Comparison of ENCODE assay signal across 21 mouse cellular contexts in the genomic region with DNA sequence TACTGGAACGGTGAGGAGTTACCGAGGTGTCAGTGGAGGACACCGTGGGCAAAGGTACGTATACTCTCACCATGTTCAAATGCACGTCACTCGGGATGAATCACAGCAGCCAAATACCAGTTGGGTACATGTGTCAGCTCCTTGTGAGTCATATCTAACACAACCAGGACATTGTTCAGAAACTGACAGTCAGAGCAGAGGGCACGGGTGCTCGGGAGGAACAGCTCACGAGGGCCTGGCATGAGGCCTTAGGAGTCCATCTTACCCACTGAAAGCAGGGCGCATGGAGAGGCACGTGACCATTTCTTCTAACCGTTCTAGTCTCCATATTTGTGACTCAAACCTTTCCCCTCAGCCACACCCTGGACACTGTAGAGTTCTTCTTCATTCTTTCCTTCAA. TPM values are rescaled to one million over a fixed set of nuclear protein-coding genes. Genes with fewer than 3 reads are reported as not detected.
DNase-seq lines count a peak whose midpoint lies in the region; ATAC-seq and TF ChIP-seq lines count a peak whose summit lies in the region.
"Had no signal": no experiment of that assay in that cellular context is flagged by ENCODE, and none has a peak within 500 bp of the region (broad histone marks: within the 10 kb centered on the region; RNA-seq: fewer than 3 reads in every experiment).

No protein-coding gene starts in this region.

- H3K4me3 ChIP-seq in embryonic fibroblast, embryonic 13.5 days (ENCODE audit: insufficient read depth, low read length) = no peak overlapping the region
- H3K4me3 ChIP-seq in hindbrain, embryonic 12.5 days = no peak overlapping the region
- H3K4me3 ChIP-seq: embryonic facial prominence, embryonic 13.5 days; forebrain, embryonic 12.5 days; intestine, embryonic 15.5 days; limb, embryonic 12.5 days; midbrain, embryonic 13.5 days had no signal

- no peaks in the 10 kb centered on the region for H3K9me3 ChIP-seq in hindbrain, embryonic 12.5 days (replicated peaks)
- H3K9me3 ChIP-seq: embryonic facial prominence, embryonic 13.5 days; forebrain, embryonic 12.5 days; intestine, embryonic 15.5 days; limb, embryonic 12.5 days; midbrain, embryonic 13.5 days had no signal

- no peaks in the 10 kb centered on the region for H3K36me3 ChIP-seq in hindbrain, embryonic 12.5 days
- H3K36me3 ChIP-seq: embryonic facial prominence, embryonic 13.5 days; forebrain, embryonic 12.5 days; intestine, embryonic 15.5 days; limb, embryonic 12.5 days; midbrain, embryonic 13.5 days had no signal

- no peak overlapping the region for H3K9ac ChIP-seq in hindbrain, embryonic 12.5 days
- H3K9ac ChIP-seq: embryonic facial prominence, embryonic 13.5 days; forebrain, embryonic 12.5 days; intestine, embryonic 15.5 days; limb, embryonic 12.5 days; midbrain, embryonic 13.5 days had no signal

- H3K27me3 ChIP-seq in hindbrain, embryonic 12.5 days = no peaks in the 10 kb centered on the region
- H3K27me3 ChIP-seq: embryonic facial prominence, embryonic 13.5 days; forebrain, embryonic 12.5 days; intestine, embryonic 15.5 days; limb, embryonic 12.5 days; midbrain, embryonic 13.5 days had no signal

- peaks cover 5% of the 10 kb centered on the region for H3K4me1 ChIP-seq in embryonic fibroblast, embryonic 13.5 days (ENCODE audit: control insufficient read depth, insufficient read depth, low read length)
- no peaks in the 10 kb centered on the region for H3K4me1 ChIP-seq in hindbrain, embryonic 12.5 days
- H3K4me1 ChIP-seq: embryonic facial prominence, embryonic 13.5 days; forebrain, embryonic 12.5 days; intestine, embryonic 15.5 days; limb, embryonic 12.5 days; midbrain, embryonic 13.5 days had no signal

- no peak for TF ChIP-seq CTCF in embryonic fibroblast, embryonic 13.5 days (IDR thresholded peaks at IDR 0.05; ENCODE audit: borderline replicate concordance, insufficient read depth, low read length)

- DNase-seq in layer of hippocampus, adult 11-12 months (ENCODE audit: low spot score) = peak; percentile 46
- DNase-seq in layer of hippocampus, postnatal 36 days = no peak
- DNase-seq in 416B (ENCODE audit: low read depth) (peak; percentile 68), adipocyte (ENCODE audit: low spot score) (peak; percentile 89)
- no peak for DNase-seq in embryo, embryonic 9.5 days (ENCODE audit: extremely low spot score)
- no peak for DNase-seq in gastrocnemius, adult 8-10 months (ENCODE audit: low spot score in 2 of 2)
- DNase-seq: thymus, adult 18-20 months had no signal

- TF ChIP-seq POLR2A in embryonic fibroblast, embryonic 13.5 days (IDR thresholded peaks at IDR 0.05; ENCODE audit: low read depth, low read length) = no peak

- H3K4me2 ChIP-seq in hindbrain, embryonic 12.5 days (replicated peaks) = no peak overlapping the region
- H3K4me2 ChIP-seq: embryonic facial prominence, embryonic 13.5 days; forebrain, embryonic 12.5 days; intestine, embryonic 15.5 days; limb, embryonic 12.5 days; midbrain, embryonic 13.5 days had no signal

- no peak for ATAC-seq in hindbrain, embryonic 12.5 days (ENCODE audit: low FRiP score)
- ATAC-seq: CD4-positive, CD25-positive, alpha-beta regulatory T cell, adult 4 months; intestine, embryonic 15.5 days; midbrain, embryonic 13.5 days had no signal

- 90% methylated on average over 12 of the region's 12 CpGs for WGBS in hindbrain, embryonic 12.5 days

- peak overlapping the region; percentile 35; the same call in 1 of the 2 replicates for H3K27ac ChIP-seq in embryonic fibroblast, embryonic 13.5 days (ENCODE audit: insufficient read depth, low read length)
- no peak overlapping the region for H3K27ac ChIP-seq in hindbrain, embryonic 12.5 days
- H3K27ac ChIP-seq: embryonic facial prominence, embryonic 13.5 days; forebrain, embryonic 12.5 days; intestine, embryonic 15.5 days; kidney, postnatal 0 days; limb, embryonic 12.5 days; midbrain, embryonic 13.5 days had no signal

RNA-seq across cellular contexts. Expression of a gene that starts 8.6 kb away (rescaled TPM):
- 10 to 100 TPM; 48.2 to 62.2 TPM for total RNA-seq in layer of hippocampus, postnatal 36 days (2021)
- polyA plus RNA-seq in embryonic fibroblast, embryonic 13.5 days (2011; ENCODE audit: insufficient read length, low read depth, missing spikeins) = 9.4 and 14.0 TPM in 2 replicates
- 7.6 and 8.1 TPM in 2 replicates for polyA plus RNA-seq in hindbrain, embryonic 12.5 days (2016; fragmentation: Nextera tagmentation; extraction: Ambion mirVana)
- total RNA-seq in gastrocnemius, adult 8-10 months (2022) = 10 to 100 TPM; 11.2 to 15.0 (median 12.5) TPM

RNA-seq across cellular contexts. Expression of a gene that starts 23.6 kb away (rescaled TPM):
- total RNA-seq in layer of hippocampus, postnatal 36 days (2021) = 10 to 100 TPM; 29.0 to 32.8 TPM
- 11.5 and 16.5 TPM in 2 replicates for polyA plus RNA-seq in embryonic fibroblast, embryonic 13.5 days (2011; ENCODE audit: insufficient read length, low read depth, missing spikeins)
- polyA plus RNA-seq in hindbrain, embryonic 12.5 days (2016; fragmentation: Nextera tagmentation; extraction: Ambion mirVana) = 74.5 and 82.9 TPM in 2 replicates
- total RNA-seq in gastrocnemius, adult 8-10 months (2022) = 1 to 10 TPM; 7.4 to 9.4 (median 7.9) TPM

RNA-seq across cellular contexts. Expression of a gene that starts 43.4 kb away (rescaled TPM):
- not detected for total RNA-seq in layer of hippocampus, postnatal 36 days (2021)
- polyA plus RNA-seq in embryonic fibroblast, embryonic 13.5 days (2011; ENCODE audit: insufficient read length, low read depth, missing spikeins) = not detected in 2 replicates
- polyA plus RNA-seq in hindbrain, embryonic 12.5 days (2016; fragmentation: Nextera tagmentation; extraction: Ambion mirVana) = not detected in 2 replicates
- not detected for total RNA-seq in gastrocnemius, adult 8-10 months (2022)
- total RNA-seq: granulocyte monocyte progenitor cell, adult 5-6 weeks had no signal
- polyA plus RNA-seq: CD4-positive, CD25-positive, alpha-beta regulatory T cell, adult 4 months; embryonic facial prominence, embryonic 13.5 days; forebrain, embryonic 12.5 days; heart, embryonic 14.5 days; hindbrain, embryonic 11.5 days; intestine, embryonic 15.5 days; limb, embryonic 12.5 days; liver, embryonic 16.5 days; midbrain, embryonic 13.5 days; neural tube, embryonic 11.5 days had no signal

Comparison
In these comparisons a context has a peak if more than half of its experiments do, and no peak if none do; other contexts are left out.
1. DNase-seq: peak in layer of hippocampus, adult 11-12 months (single experiment), 416B (single experiment) and adipocyte (single experiment); none in layer of hippocampus, postnatal 36 days (0 of 2), embryo, embryonic 9.5 days (single experiment) and gastrocnemius, adult 8-10 months (0 of 2).